Mouse (Mus musculus): ENCODE results near the gene Gabbr1.

Gene Gabbr1

DNA sequence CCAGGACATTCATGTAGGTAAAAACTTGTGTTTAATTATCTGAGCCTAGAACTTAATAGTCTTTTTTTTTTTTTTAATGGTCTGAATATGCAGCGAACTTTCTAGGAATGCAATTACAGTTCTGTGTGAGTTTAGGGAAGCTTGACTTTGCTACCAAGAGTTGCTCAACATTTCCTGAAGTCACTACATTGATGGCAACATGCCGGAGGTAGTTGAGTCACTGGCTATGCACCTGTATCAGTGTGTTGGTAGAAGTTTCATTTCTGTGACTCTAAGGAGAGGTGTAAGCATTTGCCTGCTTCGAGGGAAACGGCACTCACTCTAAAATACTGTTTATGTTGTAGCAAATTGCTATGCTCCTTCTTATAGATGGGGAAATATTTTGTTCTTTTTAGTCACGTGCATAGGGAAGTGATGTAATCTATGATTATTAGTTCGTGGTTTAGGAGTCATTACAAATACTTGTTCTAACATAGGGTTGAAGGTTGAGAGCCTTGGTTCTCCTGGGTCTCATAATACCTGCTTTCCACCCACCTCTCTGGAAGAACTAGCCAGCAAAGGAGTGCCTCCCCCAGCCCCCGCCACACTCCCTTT lies 1.0 kb upstream of the Gabbr1 start:
- DNase-seq, result no peak

DNA sequence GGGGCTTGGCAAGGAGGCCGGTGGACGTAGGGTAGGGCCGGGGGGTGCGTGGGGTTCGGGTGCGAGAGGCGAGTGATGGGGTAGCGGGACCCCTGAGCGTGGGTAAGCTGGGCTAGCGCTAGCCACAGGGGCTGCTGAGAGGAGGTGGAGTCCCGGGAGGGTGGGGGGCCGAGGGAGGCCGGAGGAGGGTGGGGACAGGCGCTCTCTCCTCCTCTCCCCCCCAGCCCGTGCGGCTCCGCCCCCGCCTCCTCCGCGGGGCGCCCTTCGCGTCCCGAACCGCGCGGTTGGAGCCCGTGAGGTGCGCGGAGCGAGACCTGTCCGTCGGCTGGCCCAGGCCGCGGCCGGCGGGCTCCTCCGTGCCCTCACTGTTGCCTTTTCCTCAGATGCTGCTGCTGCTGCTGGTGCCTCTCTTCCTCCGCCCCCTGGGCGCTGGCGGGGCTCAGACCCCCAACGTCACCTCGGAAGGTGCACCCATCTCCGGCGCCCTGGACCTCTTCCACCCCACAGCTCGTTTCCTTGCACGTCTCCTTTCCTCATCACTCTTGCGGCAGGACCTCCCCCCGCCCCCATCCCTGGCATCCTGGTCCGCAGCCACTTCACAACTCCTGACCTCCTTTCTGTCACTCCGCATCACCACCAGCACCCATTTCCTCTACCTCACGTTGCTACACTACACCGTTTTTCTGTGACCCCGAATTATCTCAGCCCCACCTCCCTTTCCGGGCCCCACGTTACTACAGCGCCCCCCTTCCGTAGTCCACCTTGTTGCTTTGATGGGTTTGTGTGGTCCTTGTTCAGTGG lies 746 bp downstream of the Gabbr1 start:
- DNase-seq, result peak; percentile 61 to 74

DNA sequence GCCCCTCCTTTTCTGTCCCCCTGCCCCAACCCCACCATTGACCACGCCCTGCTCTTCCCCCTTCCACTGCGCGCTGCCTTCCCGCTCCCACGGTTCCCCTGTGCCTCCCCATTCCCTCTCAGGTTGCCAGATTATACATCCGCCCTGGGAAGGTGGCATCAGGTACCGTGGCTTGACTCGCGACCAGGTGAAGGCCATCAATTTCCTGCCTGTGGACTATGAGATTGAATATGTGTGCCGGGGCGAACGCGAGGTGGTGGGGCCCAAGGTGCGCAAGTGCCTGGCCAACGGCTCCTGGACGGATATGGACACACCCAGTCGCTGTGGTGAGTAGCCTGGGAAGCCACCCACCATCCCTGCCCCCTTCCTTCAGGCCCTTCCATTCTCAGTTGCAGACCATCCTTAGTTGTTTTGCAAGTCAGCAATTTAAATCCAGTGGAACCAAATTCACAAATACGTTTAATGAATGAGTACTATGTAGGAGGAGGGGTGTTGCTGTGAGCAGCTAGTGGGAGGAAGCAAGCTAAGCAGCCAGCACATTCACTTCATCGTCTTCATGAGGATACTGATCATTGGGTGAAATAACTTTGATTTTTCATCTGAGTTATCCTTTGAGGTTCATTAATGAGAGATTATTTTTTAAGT lies 1.7 kb downstream of the Gabbr1 start:
- DNase-seq, result peak in 1 of 2 experiments; percentile 22

DNA sequence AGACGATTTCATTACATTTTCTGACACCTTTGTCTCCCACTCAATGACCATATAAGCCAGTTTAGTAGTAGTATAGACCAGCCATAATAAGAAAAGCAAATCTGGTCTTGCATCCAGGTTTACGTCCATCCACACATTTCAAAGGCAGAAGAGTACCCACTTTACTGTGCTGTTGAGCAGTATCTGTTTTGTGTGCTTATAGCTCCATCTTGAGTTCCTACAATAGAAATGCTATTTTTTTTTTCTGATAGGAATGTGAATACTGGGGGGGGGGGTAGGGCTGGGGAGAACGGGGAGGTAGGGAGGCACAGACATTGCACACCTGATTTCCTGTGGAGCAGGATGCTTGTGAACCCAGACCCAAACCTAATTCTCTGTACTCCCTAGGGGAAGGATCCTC lies 2.2 kb downstream of the Gabbr1 start:
- no peak for DNase-seq

DNA sequence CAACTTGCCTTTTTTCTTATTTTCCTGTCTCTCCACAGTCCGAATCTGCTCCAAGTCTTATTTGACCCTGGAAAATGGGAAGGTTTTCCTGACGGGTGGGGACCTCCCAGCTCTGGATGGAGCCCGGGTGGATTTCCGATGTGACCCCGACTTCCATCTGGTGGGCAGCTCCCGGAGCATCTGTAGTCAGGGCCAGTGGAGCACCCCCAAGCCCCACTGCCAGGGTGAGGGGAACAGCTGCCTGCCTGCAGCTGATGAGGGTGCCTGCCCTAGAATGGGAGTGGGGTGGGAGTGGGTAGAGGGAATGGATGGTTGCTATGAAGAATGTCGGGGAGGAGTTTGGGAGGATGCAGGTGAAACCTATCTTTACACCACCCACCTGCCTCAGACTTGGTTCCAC lies 2.6 kb downstream of the Gabbr1 start:
- DNase-seq, result peak in 1 of 2 experiments; percentile 11

DNA sequence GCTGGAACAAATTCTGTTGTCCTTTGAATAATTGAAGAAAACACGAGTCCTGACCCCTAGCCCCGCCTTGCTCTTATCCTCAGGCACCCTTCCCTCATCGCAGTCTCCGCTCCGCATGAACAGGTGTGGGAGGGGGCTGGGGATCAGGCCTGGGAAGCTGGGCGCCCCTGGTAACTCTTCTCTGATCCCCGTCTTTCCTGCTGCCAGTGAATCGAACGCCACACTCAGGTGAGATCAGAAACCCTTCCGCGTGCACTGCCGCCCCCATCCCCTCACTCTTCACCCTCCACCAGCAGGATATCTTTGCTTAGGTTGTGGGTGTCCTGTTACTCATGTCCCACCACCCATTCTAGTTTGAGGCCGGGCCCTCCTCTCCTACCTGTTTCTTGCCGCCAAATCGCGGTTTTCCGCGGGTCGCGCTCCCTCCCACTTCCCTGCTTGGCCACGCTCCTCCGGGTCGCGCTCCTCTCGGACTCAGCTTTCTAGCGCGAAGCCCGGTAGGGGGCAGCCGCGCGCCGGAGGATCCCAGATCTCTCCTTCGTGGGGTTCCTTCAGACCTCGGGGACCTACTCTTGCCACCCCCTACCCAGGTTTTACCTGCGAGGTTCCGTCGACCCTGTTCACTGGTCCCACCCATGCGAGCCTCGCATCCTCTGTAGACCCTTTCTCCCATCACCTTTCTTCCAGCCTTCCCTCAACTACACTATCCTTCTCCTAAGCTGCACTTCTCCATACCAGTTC lies 4.0 kb downstream of the Gabbr1 start:
- peak; percentile 85 to 90 for DNase-seq

DNA sequence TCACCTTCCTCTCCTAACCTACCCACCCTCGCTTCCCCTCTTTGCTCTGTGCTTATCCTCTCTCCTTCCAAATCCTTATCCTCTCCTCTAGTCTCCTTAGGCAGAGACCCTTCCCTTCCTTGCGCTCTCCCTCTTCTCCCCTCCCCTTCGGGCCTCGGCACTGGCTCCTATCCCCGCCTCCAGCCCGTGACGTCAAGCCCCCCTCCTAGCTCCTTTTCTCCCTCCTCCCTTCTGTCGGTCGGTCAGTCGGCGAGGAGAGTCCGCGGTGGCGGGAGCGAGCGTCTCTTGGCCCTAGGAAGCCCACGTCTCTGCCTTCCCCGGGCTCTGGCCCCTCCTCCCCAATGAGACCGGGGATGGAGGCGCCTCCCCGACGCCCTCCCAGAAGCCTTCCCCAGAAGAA lies 4.6 kb downstream of the Gabbr1 start:
- peak; percentile 92 to 93 for DNase-seq

DNA sequence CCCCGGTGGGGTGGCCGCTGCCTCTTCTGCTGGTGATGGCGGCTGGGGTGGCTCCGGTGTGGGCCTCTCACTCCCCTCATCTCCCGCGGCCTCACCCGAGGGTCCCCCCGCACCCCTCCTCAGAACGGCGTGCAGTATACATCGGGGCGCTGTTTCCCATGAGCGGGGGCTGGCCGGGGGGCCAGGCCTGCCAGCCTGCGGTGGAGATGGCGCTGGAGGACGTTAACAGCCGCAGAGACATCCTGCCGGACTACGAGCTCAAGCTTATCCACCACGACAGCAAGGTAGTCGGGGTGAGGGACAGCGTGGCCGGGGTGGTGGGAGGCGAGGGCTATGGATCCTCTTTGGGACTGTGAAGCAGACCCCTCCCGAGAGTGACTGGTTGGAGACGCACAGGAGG lies 5.1 kb downstream of the Gabbr1 start:
- DNase-seq, result peak in 1 of 2 experiments; percentile 40

DNA sequence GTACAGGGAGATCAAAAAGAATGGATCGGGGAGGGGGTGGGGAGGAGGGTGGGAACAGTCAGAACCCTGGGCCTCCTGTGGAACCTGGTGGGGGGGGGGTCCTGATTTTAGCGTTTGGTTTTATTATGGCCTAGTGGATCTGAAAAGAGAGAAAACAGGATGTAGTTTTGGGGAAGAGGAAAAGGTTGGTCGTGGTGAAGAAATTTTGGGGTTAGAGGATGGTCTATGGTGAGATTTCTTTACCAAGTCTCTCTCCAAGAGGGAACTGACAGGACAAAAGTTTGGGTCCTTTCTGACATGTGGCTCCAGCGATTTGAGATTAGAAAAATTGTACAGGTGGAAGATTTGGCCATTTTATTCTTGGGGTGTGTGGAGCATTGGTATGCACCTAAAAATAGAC lies 6.0 kb downstream of the Gabbr1 start:
- DNase-seq, result no peak

DNA sequence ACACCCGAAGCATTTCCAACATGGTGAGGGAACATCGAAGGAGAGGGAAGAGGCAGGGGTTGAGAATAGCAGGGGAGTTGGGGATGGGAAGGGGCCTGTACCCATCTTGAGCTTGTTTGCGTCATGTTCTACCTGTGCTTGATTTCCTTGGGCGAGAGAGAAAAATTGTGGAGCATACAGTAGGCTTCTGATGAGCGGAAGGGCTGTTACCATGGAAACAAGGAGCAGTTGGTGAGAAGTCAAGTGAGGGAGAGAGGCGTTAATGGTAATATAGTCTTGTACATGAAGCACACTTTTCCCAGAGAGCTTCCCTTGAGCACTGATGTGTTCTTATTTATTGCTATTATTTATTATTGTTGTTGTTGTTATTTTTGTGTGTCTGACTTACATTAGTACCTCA lies 11.2 kb downstream of the Gabbr1 start:
- DNase-seq, result no peak

DNA sequence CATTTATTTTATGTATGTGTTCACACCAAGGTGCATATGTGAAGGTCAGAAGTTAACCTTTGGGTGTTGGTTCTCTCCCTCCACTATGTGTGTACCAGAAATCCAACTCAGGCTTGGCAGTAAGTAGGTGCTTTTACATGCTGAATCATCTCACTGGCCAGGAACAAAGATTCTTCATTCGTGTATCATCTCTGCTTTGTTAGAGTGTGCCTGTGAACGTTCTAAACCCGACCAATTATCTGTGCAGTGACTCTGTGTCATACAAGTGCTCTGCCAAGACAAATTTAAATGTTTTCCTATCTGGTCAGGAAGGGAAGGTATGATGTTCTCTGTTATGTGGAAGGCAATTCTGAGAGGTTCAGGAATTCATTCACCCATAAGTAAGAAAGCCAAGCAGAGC lies 15.7 kb downstream of the Gabbr1 start:
- no peak for DNase-seq

DNA sequence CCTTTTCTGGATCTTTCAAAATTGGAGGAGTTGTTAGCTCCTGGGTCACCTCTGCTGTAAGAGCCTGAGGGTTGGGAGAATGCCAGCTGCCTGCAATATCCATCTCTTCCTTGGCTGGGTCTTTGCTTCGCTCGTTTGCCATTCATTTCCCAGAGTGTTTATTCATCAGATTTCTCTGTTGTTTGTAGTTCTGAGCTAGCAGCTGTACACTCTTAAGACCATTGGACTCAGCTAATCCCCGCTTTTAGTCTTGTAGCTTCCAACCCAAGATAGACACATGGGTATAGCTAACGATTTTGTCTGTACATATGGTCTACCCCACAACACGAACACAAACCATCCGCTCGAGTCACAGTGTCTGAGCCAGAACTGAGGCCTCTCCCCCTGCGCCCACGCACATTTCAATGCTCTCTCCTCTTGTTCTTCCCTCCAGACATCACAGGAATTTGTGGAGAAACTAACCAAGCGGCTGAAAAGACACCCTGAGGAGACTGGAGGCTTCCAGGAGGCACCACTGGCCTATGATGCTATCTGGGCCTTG lies 16.4 kb downstream of the Gabbr1 start:
- DNase-seq, result no peak

DNA sequence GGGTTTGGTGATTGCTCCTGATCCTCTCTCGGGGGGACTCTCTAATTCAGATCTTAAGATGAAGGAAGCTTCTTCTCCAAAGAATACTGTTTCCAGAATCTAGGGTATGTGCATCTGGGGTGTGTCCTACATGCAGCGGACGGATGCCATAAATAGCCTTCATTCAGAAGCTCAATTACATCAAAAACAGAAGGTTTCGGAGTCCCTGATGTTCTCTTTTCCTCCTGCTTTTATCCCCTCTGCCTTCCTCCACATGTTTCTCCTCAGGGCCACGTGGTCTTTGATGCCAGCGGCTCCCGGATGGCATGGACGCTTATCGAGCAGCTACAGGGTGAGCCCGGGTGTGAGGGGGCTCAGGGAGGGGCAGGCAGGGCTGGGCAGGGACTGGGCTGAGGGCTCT lies 17.3 kb downstream of the Gabbr1 start:
- DNase-seq, result no peak

DNA sequence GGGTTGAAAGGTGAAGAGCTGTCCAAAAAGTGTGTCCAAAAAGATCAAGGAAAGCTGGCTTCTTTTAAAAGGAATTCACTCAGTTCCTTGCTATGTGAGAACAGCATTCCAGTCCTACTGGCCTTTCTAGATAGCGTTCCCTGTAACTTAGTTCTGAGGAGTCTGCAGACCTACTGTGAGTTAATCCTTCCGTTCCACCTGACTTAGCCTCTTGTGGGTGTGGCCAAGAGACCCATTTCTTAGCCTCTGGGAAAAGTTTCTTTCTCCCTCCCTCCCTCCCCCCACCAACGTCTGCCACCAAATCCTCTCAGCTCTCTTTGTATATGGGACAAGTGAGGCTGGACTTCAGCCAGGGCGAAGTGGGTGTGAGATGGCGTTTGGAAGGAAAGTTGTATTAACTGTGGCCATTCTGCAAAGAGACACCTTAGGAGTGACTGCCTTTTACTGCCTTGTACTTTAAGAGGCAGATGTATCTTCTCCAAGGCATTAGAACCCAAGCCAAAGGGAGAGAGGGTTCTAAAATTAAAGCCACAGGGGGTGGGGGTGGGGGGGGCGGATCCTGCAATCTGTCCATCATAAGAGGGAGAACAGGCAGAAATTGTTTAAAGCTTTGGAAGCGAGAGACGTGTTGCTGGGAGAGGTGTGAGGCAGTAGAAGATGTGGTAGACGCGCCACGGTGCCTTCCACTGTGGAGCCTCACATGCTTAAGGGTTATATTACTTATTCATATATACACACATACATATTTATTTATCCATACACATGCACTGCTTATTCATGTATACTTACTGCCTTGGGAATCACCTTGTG lies 18.1 kb downstream of the Gabbr1 start:
- DNase-seq, result no peak

DNA sequence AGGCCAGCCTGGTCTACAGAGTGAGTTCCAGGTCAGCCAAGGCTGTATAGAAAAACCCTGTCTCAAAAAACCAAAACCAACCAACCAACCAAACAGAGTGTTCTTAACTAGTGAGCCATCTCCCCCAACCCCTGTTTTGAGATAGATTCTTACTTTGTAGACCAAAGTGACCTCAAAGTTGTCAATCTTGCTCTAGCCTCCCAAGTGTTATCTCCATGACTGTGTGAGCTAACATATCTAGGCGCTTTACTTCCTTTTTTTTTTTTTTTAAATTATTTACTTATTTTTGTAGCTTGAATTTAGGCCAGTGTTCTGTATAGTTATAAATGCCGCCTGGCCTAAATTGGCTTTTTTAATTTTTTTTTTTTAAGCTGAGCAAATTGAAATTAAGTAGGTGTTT lies 20.2 kb downstream of the Gabbr1 start:
- DNase-seq, result no peak

DNA sequence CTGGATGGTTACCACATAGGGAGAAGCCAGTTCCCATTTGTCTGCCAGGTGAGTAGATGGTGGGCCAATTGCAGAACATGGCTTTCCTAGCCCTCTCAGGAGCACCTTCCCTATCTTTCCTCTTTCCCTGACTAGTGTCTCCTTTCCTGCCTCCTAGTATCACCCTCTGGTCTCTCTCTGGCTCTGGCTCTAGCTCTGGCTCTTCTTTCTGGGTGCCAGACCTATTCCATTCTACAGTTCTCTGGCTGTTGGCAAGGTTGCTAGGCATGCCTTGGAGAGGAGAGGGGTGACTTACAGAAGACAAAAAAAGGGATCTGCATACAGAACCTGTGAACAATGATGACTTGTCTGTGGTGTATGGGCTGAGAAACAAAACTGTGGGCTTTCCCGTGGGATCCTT lies 22.1 kb downstream of the Gabbr1 start:
- no peak for DNase-seq

DNA sequence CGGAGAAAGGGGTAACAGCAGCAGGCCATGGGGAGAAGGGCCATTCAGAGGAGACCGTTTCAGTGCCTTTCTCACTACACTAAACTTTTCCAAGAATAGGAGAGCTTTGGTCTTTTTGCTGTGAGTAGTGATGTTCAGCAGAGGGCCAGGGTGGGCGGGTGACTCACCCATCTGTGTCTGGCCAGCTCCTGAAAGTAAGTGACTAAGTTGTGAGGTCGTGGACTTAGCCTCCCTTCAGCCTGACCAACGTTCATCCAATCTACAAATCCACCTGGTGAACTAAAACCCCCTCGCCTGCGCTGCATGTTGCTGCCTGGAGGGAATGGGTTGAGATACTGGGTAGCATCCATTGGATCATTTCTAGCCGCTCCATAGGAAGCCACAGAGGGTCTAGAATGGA lies 24.4 kb downstream of the Gabbr1 start:
- DNase-seq, result no peak

DNA sequence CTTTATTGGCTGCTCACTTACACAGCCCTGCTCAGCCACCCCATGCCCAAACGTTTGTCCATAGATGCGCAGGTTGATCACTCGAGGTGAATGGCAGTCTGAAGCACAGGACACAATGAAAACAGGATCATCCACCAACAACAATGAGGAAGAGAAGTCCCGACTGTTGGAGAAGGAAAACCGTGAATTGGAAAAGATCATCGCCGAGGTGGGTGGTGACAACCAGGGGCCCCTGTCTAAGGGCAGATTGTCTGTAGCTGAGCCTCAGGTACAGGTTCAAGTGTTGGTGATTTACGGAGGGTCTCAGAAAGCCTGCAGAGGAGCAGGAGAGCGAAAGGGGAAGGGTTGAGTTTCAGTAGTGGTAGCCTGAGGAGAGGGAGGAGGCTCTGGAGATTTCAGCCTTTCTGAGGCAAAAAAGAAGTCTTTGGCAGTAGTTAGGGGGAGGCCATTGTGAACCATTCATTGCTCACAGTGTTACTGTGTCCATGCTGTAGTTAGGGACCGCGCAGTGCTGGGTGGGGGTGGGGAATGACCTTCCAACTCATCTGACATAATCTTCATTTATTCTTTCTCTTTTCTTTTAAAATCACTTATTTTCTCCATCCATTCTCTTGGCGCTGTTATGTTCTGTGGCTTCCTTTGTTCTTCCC lies 26.4 kb downstream of the Gabbr1 start:
- DNase-seq, result no peak

DNA sequence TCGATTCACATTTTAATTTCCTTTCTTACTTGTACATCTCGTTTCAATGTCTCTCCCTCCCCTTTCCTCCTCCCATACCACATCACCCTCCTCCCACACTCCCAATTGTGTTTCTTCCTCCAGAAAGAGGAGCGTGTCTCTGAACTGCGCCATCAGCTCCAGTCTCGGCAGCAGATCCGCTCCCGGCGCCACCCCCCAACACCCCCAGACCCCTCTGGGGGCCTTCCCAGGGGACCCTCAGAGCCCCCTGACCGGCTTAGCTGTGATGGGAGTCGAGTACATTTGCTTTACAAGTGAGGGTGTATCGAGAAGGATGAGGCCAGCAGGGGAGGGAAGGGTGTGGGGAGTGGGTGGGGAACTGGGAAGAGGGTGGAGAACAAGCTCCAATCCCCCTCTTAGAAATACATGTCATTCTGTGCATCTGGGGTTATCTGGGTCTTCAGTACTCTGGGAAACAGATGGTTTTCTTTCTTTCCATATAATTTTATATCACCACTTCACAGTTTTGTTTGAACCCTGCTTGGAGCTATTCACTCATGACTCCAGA lies 27.0 kb downstream of the Gabbr1 start:
- DNase-seq, result no peak

DNA sequence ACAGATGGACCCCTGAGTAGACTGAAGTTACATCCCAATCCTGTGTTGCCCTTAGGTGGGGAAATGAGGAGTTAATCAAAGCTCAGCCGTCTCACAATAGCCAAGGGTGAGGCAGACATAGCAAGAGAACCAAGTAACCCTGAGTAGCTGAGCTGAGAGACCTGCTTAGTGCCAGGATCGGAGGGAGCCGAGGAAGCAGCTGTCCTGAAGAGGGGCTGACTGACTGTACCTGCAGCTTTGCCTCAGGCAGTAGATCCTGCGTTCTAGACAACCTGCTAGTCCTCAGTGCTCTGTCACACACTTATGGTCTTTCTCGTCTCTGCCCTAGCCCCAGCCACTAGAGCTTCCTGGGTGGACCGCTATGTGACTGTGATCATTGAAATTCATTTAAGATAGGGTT lies 29.4 kb downstream of the Gabbr1 start:
- DNase-seq, result no peak

DNA sequence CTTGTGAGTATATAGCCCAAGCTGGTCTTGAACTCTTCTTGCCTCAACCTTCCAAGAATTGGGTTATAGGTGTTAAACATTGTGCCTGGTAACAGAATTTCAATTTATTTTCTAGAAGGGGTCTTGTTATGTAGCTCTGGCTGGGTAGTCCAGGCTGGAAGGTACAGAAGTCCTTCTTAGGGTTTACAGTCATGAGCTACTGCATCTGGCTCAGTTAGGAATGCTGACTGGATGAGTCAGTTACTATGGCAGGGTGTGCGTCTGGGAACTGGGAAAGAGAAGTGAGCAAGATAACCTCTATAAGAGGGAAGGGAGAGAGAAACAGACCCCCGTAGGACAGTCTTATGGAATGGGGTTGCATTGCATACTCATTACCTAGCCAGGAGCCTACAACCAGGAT lies 30.0 kb downstream of the Gabbr1 start:
- DNase-seq, result no peak

DNA sequence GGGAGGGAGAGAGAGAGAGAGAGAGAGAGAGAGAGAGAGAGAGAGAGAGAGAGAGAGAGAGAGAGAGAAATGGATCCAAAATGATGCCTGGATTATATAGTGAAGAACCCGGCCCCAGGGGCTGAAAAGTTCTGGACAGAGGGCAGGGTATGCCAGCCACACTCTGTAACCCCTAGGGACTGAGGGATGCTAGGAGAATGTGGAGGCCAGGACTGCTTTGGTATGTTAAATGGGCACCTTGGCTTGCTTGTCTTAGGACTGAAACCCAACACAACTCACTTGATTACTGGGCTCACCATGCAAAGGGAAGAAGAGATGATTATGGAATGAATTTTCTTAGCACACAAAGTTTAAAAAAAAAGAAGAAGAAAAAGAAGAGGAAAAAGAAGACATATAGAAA lies 32.4 kb downstream of the Gabbr1 start:
- DNase-seq, result no peak

Measured in cerebellum, postnatal 36 days (tissue).